8 mouse cellular contexts compared by ENCODE assay signal in the genomic region with DNA sequence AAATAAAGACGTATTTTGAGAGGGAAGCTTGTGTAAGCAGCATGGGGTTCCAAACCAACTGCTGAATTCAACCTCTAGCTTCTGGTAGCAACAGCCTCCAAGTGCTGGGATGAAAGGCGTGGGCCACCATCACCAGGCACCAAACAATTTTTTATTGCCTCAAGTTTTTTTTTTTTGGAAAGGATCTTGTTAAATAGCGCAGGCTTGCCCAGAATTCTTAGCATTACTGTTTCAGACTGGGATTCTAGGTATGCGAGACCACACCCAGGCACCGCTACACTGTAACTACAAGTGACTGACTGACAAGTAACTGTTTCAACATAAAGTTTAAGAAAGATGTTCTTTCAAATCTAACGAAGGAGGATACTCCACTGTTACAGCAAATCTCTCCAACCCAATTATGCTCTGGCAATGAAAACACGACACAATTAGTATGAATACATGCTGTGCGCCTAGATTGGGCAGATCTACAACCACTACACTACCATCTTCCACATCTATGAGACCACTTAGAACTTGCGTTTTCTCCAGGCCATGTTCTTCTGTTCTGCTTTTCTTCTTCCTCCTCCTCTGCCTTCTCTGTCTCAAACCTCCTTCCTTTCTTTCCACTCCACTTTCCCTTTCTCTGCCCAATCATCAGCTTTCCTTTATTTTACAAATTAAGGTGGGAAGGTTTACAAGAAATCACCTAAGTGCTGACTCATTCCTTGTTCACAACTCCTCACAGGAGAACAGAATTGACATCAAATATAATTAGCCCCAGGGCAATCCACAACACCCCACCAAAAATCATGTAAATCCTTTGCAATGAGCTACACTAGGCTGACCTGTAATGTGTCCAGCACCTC. TPM values are rescaled to one million over a fixed set of nuclear protein-coding genes. Genes with fewer than 3 reads are reported as not detected.
DNase-seq lines count a peak whose midpoint lies in the region; ATAC-seq and TF ChIP-seq lines count a peak whose summit lies in the region.

No protein-coding gene starts in this region.

- peak overlapping the region; percentile 90 for H3K27ac ChIP-seq in liver, adult 2 months (replicated peaks; ENCODE audit: insufficient read depth, low read depth, low read length)
- peak overlapping the region; percentile 94 for H3K27ac ChIP-seq in forebrain, embryonic 11.5 days (ENCODE audit: low read depth, low read length)
- H3K27ac ChIP-seq in liver, embryonic 11.5 days (ENCODE audit: low read depth, low read length): peak overlapping the region; percentile 89
- peak overlapping the region; percentile 89 for H3K27ac ChIP-seq in small intestine, adult 2 months (ENCODE audit: insufficient read depth, low read depth, low read length)

- TF ChIP-seq CTCF in liver, adult 2 months (IDR thresholded peaks at IDR 0.05; ENCODE audit: low read depth, low read length): no peak
- TF ChIP-seq CTCF in small intestine, adult 2 months (IDR thresholded peaks at IDR 0.05; ENCODE audit: extremely low read depth, insufficient read length, insufficient replicate concordance, low read depth, low read length): no peak

- no peak overlapping the region for H3K9ac ChIP-seq in liver, adult 2 months (ENCODE audit: low read depth, low read length)
- H3K9ac ChIP-seq in forebrain, embryonic 11.5 days (ENCODE audit: low read length): peak overlapping the region; percentile 72
- peak overlapping the region; percentile 54 for H3K9ac ChIP-seq in liver, embryonic 11.5 days (ENCODE audit: low read depth, low read length)

- H3K4me1 ChIP-seq in liver, adult 2 months (ENCODE audit: control insufficient read depth, insufficient read depth, low read length): peaks cover 4% of the 10 kb centered on the region; the same call in 1 of the 2 replicates
- H3K4me1 ChIP-seq in forebrain, embryonic 11.5 days (replicated peaks; ENCODE audit: control insufficient read depth, insufficient read depth, low read length): 0 out of 2 replicates have a peak, but pooled peaks cover 6% of the 10 kb centered on the region
- H3K4me1 ChIP-seq in liver, embryonic 11.5 days (replicated peaks; ENCODE audit: control insufficient read depth, insufficient read depth, low read length): peaks cover 20% of the 10 kb centered on the region
- peaks cover 2% of the 10 kb centered on the region; the same call in 1 of the 2 replicates for H3K4me1 ChIP-seq in small intestine, adult 2 months (ENCODE audit: control insufficient read depth, insufficient read depth, insufficient read length, low read length)

- H3K4me3 ChIP-seq in liver, adult 2 months (ENCODE audit: insufficient read depth, low read depth, low read length): peak overlapping the region; percentile 58; the same call in 1 of the 2 replicates
- peak overlapping the region; percentile 96 for H3K4me3 ChIP-seq in forebrain, embryonic 11.5 days (ENCODE audit: low read depth, low read length)
- H3K4me3 ChIP-seq in liver, embryonic 11.5 days (ENCODE audit: low read depth, low read length): peak overlapping the region; percentile 39
- H3K4me3 ChIP-seq in small intestine, adult 2 months (ENCODE audit: low read depth, low read length): no peak overlapping the region

- no peaks in the 10 kb centered on the region for H3K36me3 ChIP-seq in liver, adult 2 months (ENCODE audit: control insufficient read depth, insufficient read depth, low read length)
- H3K36me3 ChIP-seq in forebrain, embryonic 11.5 days (ENCODE audit: control insufficient read depth, insufficient read depth, low read length): no peaks in the 10 kb centered on the region
- H3K36me3 ChIP-seq in liver, embryonic 11.5 days (ENCODE audit: control insufficient read depth, insufficient read depth, low read length): no peaks in the 10 kb centered on the region
- no peaks in the 10 kb centered on the region for H3K36me3 ChIP-seq in small intestine, adult 2 months (ENCODE audit: control insufficient read depth, insufficient read depth, low read length)

- intact Hi-C loops in left cerebral cortex, postnatal 4 days (cut with DNase I): no loop called here

- no peaks in the 10 kb centered on the region for H3K9me3 ChIP-seq in forebrain, embryonic 11.5 days (ENCODE audit: control insufficient read depth, low read length)
- no peaks in the 10 kb centered on the region for H3K9me3 ChIP-seq in liver, embryonic 11.5 days (ENCODE audit: control insufficient read depth, low read length)

- peak; percentile 5; the same call in 1 of the 2 replicates for ATAC-seq in forebrain, embryonic 11.5 days (replicated peaks; ENCODE audit: low FRiP score)
- no peak for ATAC-seq in liver, embryonic 11.5 days (replicated peaks; ENCODE audit: low FRiP score)

- 90% methylated on average over 9 of the region's 9 CpGs for WGBS in liver, adult 2 months
- WGBS in forebrain, embryonic 11.5 days: 89% methylated on average over 9 of the region's 9 CpGs
- WGBS in liver, embryonic 11.5 days: 79% methylated on average over 9 of the region's 9 CpGs
- 74% methylated on average over 9 of the region's 9 CpGs for WGBS in small intestine, adult 2 months

- H3K79me2 ChIP-seq in liver, adult 2 months (ENCODE audit: control insufficient read depth, insufficient read depth, low read length): peaks cover 13% of the 10 kb centered on the region; the same call in 1 of the 2 replicates

- H3K27me3 ChIP-seq in liver, adult 2 months (ENCODE audit: control insufficient read depth, insufficient read depth, low read length): no peaks in the 10 kb centered on the region
- H3K27me3 ChIP-seq in forebrain, embryonic 11.5 days (ENCODE audit: control insufficient read depth, insufficient read depth, low read length): no peaks in the 10 kb centered on the region
- no peaks in the 10 kb centered on the region for H3K27me3 ChIP-seq in liver, embryonic 11.5 days (replicated peaks; ENCODE audit: control insufficient read depth, insufficient read depth, low read length)
- no peaks in the 10 kb centered on the region for H3K27me3 ChIP-seq in small intestine, adult 2 months (ENCODE audit: control insufficient read depth, insufficient read depth, low read length)

- peak overlapping the region; percentile 84 for H3K4me2 ChIP-seq in forebrain, embryonic 11.5 days (ENCODE audit: low read depth, low read length, severe bottlenecking)
- peak overlapping the region; percentile 56 for H3K4me2 ChIP-seq in liver, embryonic 11.5 days

- no peak for TF ChIP-seq POLR2A in liver, adult 2 months (IDR thresholded peaks at IDR 0.05; ENCODE audit: extremely low read depth, insufficient read depth, low read length)
- no peak for TF ChIP-seq POLR2A in small intestine, adult 2 months (IDR thresholded peaks at IDR 0.05; ENCODE audit: low read depth, low read length)

- no peak for DNase-seq in liver, adult 2 months (ENCODE audit: extremely low read depth, low read depth, low spot score)
- DNase-seq in liver (no peak), ZHBTc4 (ENCODE audit: low read depth, low spot score) (peak; percentile 67)
- no peak for DNase-seq in forebrain, embryonic 11.5 days (ENCODE audit: low spot score)
- no peak for DNase-seq in liver, embryonic 11.5 days (ENCODE audit: low spot score)
- DNase-seq in left cerebral cortex, postnatal 4 days: no peak
- DNase-seq in right cerebral cortex, postnatal 10 days (ENCODE audit: low spot score in 2 of 2): no peak

RNA-seq across cellular contexts. Expression of a gene that starts 1.1 kb away (rescaled TPM):
- total RNA-seq in liver, adult 2 months (2014; rRNA removed): 107 and 115 TPM in 2 replicates
- 32.8 and 33.2 TPM in 2 replicates for polyA plus RNA-seq in liver, adult 2 months (2012; rRNA removed)
- 79.2 and 94.7 TPM in 2 replicates for polyA plus RNA-seq in forebrain, embryonic 11.5 days (2014; fragmentation: Nextera tagmentation; extraction: Ambion mirVana)
- polyA plus RNA-seq in liver, embryonic 11.5 days (2014; fragmentation: Nextera tagmentation; extraction: Ambion mirVana): 67.4 and 72.8 TPM in 2 replicates
- polyA plus RNA-seq in small intestine, adult 2 months (2012; rRNA removed): 31.8 and 80.8 TPM in 2 replicates
- 100 to 1,000 TPM; 168 to 170 TPM for total RNA-seq in left cerebral cortex, postnatal 4 days (2021)

RNA-seq across cellular contexts. Expression of a gene that starts 37.7 kb away (rescaled TPM):
- 30.3 and 35.4 TPM in 2 replicates for total RNA-seq in liver, adult 2 months (2014; rRNA removed)
- 27.4 and 28.2 TPM in 2 replicates for polyA plus RNA-seq in liver, adult 2 months (2012; rRNA removed)
- polyA plus RNA-seq in forebrain, embryonic 11.5 days (2014; fragmentation: Nextera tagmentation; extraction: Ambion mirVana): 43.9 and 51.8 TPM in 2 replicates
- polyA plus RNA-seq in liver, embryonic 11.5 days (2014; fragmentation: Nextera tagmentation; extraction: Ambion mirVana): 46.3 and 51.7 TPM in 2 replicates
- polyA plus RNA-seq in small intestine, adult 2 months (2012; rRNA removed): 83.8 and 179 TPM in 2 replicates
- 10 to 100 TPM; 40.2 to 40.9 TPM for total RNA-seq in left cerebral cortex, postnatal 4 days (2021)
